Comparison of ENCODE assay signal across 17 mouse cellular contexts in genomic region chr5:143670740-143671415, GRCm38 (mm10). TPM values are rescaled to one million over a fixed set of nuclear protein-coding genes. Genes with fewer than 3 reads are reported as not detected.
A peak's percentile ranks its signal among the peaks of the same experiment; 100 is the strongest.
DNase-seq lines count a peak whose midpoint lies in the region; ATAC-seq and TF ChIP-seq lines count a peak whose summit lies in the region.
"Had no signal": no experiment of that assay in that cellular context is flagged by ENCODE, and none has a peak within 500 bp of the region (broad histone marks: within the 10 kb centered on the region; RNA-seq: fewer than 3 reads in every experiment).

No protein-coding gene starts in this region.

- no peaks in the 10 kb centered on the region for H3K4me1 ChIP-seq in hindbrain, postnatal 0 days (ENCODE audit: insufficient read depth, low read length)
- H3K4me1 ChIP-seq in hindbrain, embryonic 13.5 days (replicated peaks) = peaks cover 3% of the 10 kb centered on the region
- H3K4me1 ChIP-seq in midbrain, postnatal 0 days (ENCODE audit: insufficient read depth, low read length) = no peaks in the 10 kb centered on the region
- H3K4me1 ChIP-seq in midbrain, embryonic 16.5 days (ENCODE audit: control insufficient read depth, insufficient read depth, low read length) = no peaks in the 10 kb centered on the region

- H3K4me3 ChIP-seq in hindbrain, postnatal 0 days (ENCODE audit: low read length) = no peak overlapping the region
- no peak overlapping the region for H3K4me3 ChIP-seq in hindbrain, embryonic 13.5 days
- H3K4me3 ChIP-seq in midbrain, postnatal 0 days (ENCODE audit: low read depth, low read length) = no peak overlapping the region
- no peak overlapping the region for H3K4me3 ChIP-seq in midbrain, embryonic 16.5 days (ENCODE audit: low read depth, low read length)
- H3K4me3 ChIP-seq: hindbrain, embryonic 10.5 days; limb, embryonic 12.5 days; megakaryocyte, embryonic 14.5 days had no signal

- 60% methylated on average over 6 of the region's 6 CpGs for WGBS in hindbrain, postnatal 0 days
- 77% methylated on average over 6 of the region's 6 CpGs for WGBS in hindbrain, embryonic 13.5 days
- 61% methylated on average over 6 of the region's 6 CpGs for WGBS in midbrain, postnatal 0 days
- WGBS in midbrain, embryonic 16.5 days = 87% methylated on average over 6 of the region's 6 CpGs

- 0 out of 2 replicates have a peak, but pooled peaks have one; percentile 58 for ATAC-seq in hindbrain, postnatal 0 days
- ATAC-seq in hindbrain, embryonic 13.5 days (ENCODE audit: low FRiP score) = no peak
- ATAC-seq in midbrain, postnatal 0 days (ENCODE audit: low FRiP score) = no peak
- no peak for ATAC-seq in midbrain, embryonic 16.5 days
- ATAC-seq: activated CD4-positive, CD25-positive, alpha-beta regulatory T cell, adult 4 months; forebrain, embryonic 14.5 days had no signal

- no peak for TF ChIP-seq CTCF in hindbrain, postnatal 0 days (IDR thresholded peaks at IDR 0.05; ENCODE audit: low read depth)
- no peak for TF ChIP-seq CTCF in midbrain, postnatal 0 days (IDR thresholded peaks at IDR 0.05)

- H3K27me3 ChIP-seq in hindbrain, postnatal 0 days (ENCODE audit: insufficient read depth, low read length) = no peaks in the 10 kb centered on the region
- no peaks in the 10 kb centered on the region for H3K27me3 ChIP-seq in hindbrain, embryonic 13.5 days
- H3K27me3 ChIP-seq in midbrain, postnatal 0 days (ENCODE audit: insufficient read depth, low read length) = no peaks in the 10 kb centered on the region
- no peaks in the 10 kb centered on the region for H3K27me3 ChIP-seq in midbrain, embryonic 16.5 days (ENCODE audit: control insufficient read depth, insufficient read depth, low read depth, low read length)
- no peaks in the 10 kb centered on the region for H3K27me3 ChIP-seq in splenic B cell, adult 2 months (ENCODE audit: control insufficient read depth, insufficient read depth, low read length, poor library complexity, severe bottlenecking)
- H3K27me3 ChIP-seq: limb, embryonic 12.5 days; megakaryocyte, embryonic 14.5 days had no signal

- no peak overlapping the region for H3K27ac ChIP-seq in hindbrain, postnatal 0 days
- no peak overlapping the region for H3K27ac ChIP-seq in hindbrain, embryonic 13.5 days
- H3K27ac ChIP-seq in midbrain, postnatal 0 days (ENCODE audit: low read depth, low read length) = no peak overlapping the region
- H3K27ac ChIP-seq in midbrain, embryonic 16.5 days (ENCODE audit: low read length) = no peak overlapping the region
- H3K27ac ChIP-seq: hindbrain, embryonic 10.5 days; limb, embryonic 12.5 days had no signal

- H3K9me3 ChIP-seq in hindbrain, postnatal 0 days (ENCODE audit: low read length) = no peaks in the 10 kb centered on the region
- H3K9me3 ChIP-seq in hindbrain, embryonic 13.5 days = no peaks in the 10 kb centered on the region
- H3K9me3 ChIP-seq in midbrain, postnatal 0 days (ENCODE audit: low read length) = no peaks in the 10 kb centered on the region
- no peaks in the 10 kb centered on the region for H3K9me3 ChIP-seq in midbrain, embryonic 16.5 days (replicated peaks; ENCODE audit: control insufficient read depth, low read length, poor library complexity, severe bottlenecking)
- H3K9me3 ChIP-seq: hindbrain, embryonic 10.5 days; limb, embryonic 12.5 days; megakaryocyte, embryonic 14.5 days had no signal

- H3K4me2 ChIP-seq in hindbrain, postnatal 0 days (ENCODE audit: low read depth, low read length) = no peak overlapping the region
- no peak overlapping the region for H3K4me2 ChIP-seq in hindbrain, embryonic 13.5 days
- no peak overlapping the region for H3K4me2 ChIP-seq in midbrain, postnatal 0 days (ENCODE audit: low read depth, low read length, poor library complexity, severe bottlenecking)
- H3K4me2 ChIP-seq in midbrain, embryonic 16.5 days (ENCODE audit: low read length) = no peak overlapping the region
- H3K4me2 ChIP-seq: limb, embryonic 12.5 days had no signal

- no peaks in the 10 kb centered on the region for H3K36me3 ChIP-seq in hindbrain, postnatal 0 days (ENCODE audit: insufficient read depth, low read length)
- no peaks in the 10 kb centered on the region for H3K36me3 ChIP-seq in hindbrain, embryonic 13.5 days
- H3K36me3 ChIP-seq in midbrain, postnatal 0 days (ENCODE audit: insufficient read depth, low read length) = no peaks in the 10 kb centered on the region
- no peaks in the 10 kb centered on the region for H3K36me3 ChIP-seq in midbrain, embryonic 16.5 days (ENCODE audit: control insufficient read depth, insufficient read depth, low read length)
- no peaks in the 10 kb centered on the region for H3K36me3 ChIP-seq in splenic B cell, adult 2 months (ENCODE audit: control insufficient read depth, insufficient read depth, low read length, poor library complexity, severe bottlenecking)
- H3K36me3 ChIP-seq: hindbrain, embryonic 10.5 days; limb, embryonic 12.5 days had no signal

- DNase-seq in adrenal gland, adult 2 months = peak; percentile 35
- no peak for DNase-seq in adrenal gland, postnatal 4 days (ENCODE audit: low spot score in 2 of 2)
- DNase-seq in hindbrain, postnatal 0 days (ENCODE audit: low spot score) = no peak
- DNase-seq in midbrain, postnatal 0 days (ENCODE audit: low spot score) = peak; percentile 26
- DNase-seq in splenic B cell, adult 2 months (ENCODE audit: low read depth, low spot score) = peak; percentile 8
- DNase-seq in c-Kit-positive CD71-positive TER-119-positive erythroid progenitor cells, embryonic 14.5 days (ENCODE audit: low spot score) = no peak
- DNase-seq: cerebellum, adult 9-11 months; gastrocnemius, postnatal 25 days; kidney, adult 11 months; lung, adult 18-20 months had no signal

- no peak overlapping the region for H3K9ac ChIP-seq in hindbrain, postnatal 0 days (replicated peaks; ENCODE audit: low read length)
- H3K9ac ChIP-seq in hindbrain, embryonic 13.5 days = no peak overlapping the region
- no peak overlapping the region for H3K9ac ChIP-seq in midbrain, postnatal 0 days (replicated peaks; ENCODE audit: low read length, poor library complexity, severe bottlenecking)
- no peak overlapping the region for H3K9ac ChIP-seq in midbrain, embryonic 16.5 days (ENCODE audit: low read depth, low read length)
- H3K9ac ChIP-seq: limb, embryonic 12.5 days had no signal

RNA-seq across cellular contexts. Expression of gene Cyth3, which starts 48.6 kb away (rescaled TPM):
- total RNA-seq in adrenal gland, adult 2 months (2021) = 100 to 1,000 TPM; 119 to 164 TPM
- 61.7 and 78.7 TPM in 2 replicates for polyA plus RNA-seq in adrenal gland, adult 2 months (2012; rRNA removed)
- 100 to 1,000 TPM; 195 to 200 TPM for total RNA-seq in adrenal gland, postnatal 4 days (2021)
- 43.3 and 43.6 TPM in 2 replicates for total RNA-seq in hindbrain, postnatal 0 days (2014; rRNA removed)
- 35.5 and 36.3 TPM in 2 replicates for polyA plus RNA-seq in hindbrain, postnatal 0 days (2015; fragmentation: Nextera tagmentation; extraction: Ambion mirVana)
- polyA plus RNA-seq in hindbrain, embryonic 13.5 days (2015; fragmentation: Nextera tagmentation; extraction: Ambion mirVana) = 34.2 and 37.9 TPM in 2 replicates
- total RNA-seq in midbrain, postnatal 0 days (2014; rRNA removed) = 47.8 and 51.5 TPM in 2 replicates
- 34.1 and 35.4 TPM in 2 replicates for polyA plus RNA-seq in midbrain, postnatal 0 days (2015; fragmentation: Nextera tagmentation; extraction: Ambion mirVana)
- 40.2 and 40.7 TPM in 2 replicates for polyA plus RNA-seq in midbrain, embryonic 16.5 days (2015; fragmentation: Nextera tagmentation; extraction: Ambion mirVana)

Comparison
In these comparisons a context has a peak if more than half of its experiments do, and no peak if none do; other contexts are left out.
1. DNase-seq: peak in adrenal gland, adult 2 months (single experiment), midbrain, postnatal 0 days (single experiment) and splenic B cell, adult 2 months (single experiment); none in adrenal gland, postnatal 4 days (0 of 2), hindbrain, postnatal 0 days (single experiment) and c-Kit-positive CD71-positive TER-119-positive erythroid progenitor cells, embryonic 14.5 days (single experiment).